Mouse (Mus musculus) heart, postnatal 4 days (tissue): ENCODE data around the gene Piwil4. TPM values are rescaled to one million over a fixed set of nuclear protein-coding genes. Genes with fewer than 3 reads are reported as not detected.
A peak's percentile ranks its signal among the peaks of the same experiment; 100 is the strongest.

Source experiments
- DNase-seq: peaks from one replicate; pipeline ENCODE4 v3.0.0; 2021
- total RNA-seq, 2 experiments: library from RNA; stranded (reverse); gene quantifications; 2 replicates each; pipeline ENCODE4 v1.2.3; 2021

Piwil4 gene
- total RNA-seq, 2 experiments from 2014 or later = not detected

GRCm38 (mm10) chr9:14666071-14666470 is 74.5 kb downstream of the Piwil4 start:
- DNase-seq = no peak

GRCm38 (mm10) chr9:14663591-14663990 is 76.9 kb downstream of the Piwil4 start:
- DNase-seq = no peak

DNA sequence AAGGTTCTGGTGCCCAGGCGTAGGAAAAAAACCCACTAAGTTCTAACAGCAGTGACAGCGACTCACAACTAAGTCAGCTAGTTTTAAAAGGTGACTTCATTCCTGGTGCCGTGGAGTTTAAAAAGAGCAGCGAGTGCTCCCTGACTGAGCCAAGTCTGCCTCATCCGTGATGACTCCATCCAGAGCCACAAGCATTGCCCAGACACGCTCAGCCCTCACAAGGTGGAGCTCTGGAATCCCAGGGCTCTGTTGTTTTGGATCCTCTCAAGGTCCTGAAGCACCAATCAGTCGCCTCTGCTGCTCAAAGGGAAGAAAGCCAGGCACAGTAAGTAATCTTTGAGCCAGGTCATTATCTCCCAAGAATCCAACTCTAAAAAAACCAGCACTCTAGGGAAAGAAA is 77.7 kb downstream of the Piwil4 start:
- no peak for DNase-seq

- DNase-seq = no peak
These were observed 78.4 kb downstream of the Piwil4 start for GRCm38 (mm10) chr9:14662138-14662537.

GRCm38 (mm10) chr9:14657926-14658325 is 82.6 kb downstream of the Piwil4 start:
- no peak for DNase-seq

DNA sequence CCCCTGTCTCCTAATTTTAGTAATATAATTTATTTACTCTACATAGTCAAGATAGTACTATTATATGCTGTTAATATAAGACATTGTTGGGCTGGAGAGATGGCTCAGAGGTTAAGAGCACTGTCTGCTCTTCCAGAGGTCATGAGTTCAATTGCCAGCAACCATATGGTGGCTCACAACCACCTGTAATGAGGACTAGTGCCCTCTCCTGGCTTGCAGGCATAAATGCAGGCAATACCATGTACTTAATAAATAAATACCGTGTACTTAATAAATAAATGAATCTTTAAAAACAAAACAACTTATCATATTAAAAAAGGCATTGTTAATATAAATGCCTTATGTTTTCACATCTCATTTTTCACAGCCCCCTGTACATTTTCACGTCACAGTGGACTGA is 86.5 kb downstream of the Piwil4 start:
- no peak for DNase-seq

DNA sequence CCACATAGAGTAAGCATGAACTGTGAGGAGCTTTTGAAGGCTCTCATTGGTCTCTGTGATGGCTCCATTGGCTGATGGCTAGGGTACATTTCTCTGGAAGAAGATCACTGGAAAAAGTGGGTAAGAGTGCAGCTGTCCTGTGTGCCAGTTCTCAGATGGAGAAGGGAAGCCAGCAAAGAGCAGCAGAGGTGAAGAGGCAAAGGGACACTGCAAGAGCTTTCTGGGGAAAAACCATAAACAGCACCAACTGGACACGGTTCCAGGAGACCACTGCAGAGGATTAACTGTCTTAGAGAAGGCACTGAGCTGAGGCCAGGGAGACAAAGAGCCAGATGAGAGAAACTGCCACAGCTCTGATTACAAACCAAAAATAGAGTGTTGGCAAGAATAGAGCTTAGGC is 87.8 kb downstream of the Piwil4 start:
- DNase-seq = no peak

- peak; percentile 21 for DNase-seq
These were observed 92.7 kb downstream of the Piwil4 start for GRCm38 (mm10) chr9:14647849-14648248.

DNA sequence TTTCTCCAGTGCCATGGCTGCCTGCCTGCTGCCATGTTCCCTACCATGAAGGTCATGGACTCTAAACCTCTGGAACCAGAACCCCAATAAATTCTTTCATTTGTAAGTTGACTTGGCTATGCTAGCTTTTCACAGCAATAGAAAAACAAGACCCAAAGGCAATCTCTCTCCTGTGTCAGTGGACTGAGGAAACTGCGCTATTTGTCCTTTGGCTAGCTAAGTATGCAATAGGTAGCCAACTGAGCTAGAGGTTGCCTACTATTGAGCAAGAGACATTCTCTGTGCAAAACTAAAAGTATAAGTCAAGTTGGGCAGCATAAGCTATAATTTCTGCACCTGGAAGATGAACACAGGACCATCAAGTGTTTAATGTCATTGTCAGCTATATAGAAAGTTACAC is 93.9 kb downstream of the Piwil4 start:
- no peak for DNase-seq

Other genes starting within 250 kb of the Piwil4 start
- gene Kdm4d, start 240.3 kb downstream of the Piwil4 start, total RNA-seq = under 1 TPM in 1 of 2 experiments, not detected in 1; 0.09 TPM
- 10 to 100 TPM; 81.9 to 87.7 TPM for gene Cwc15, start 240.1 kb downstream of the Piwil4 start, total RNA-seq
- 10 to 100 TPM; 60.5 TPM for gene Amotl1, start 95.7 kb downstream of the Piwil4 start, total RNA-seq
- gene Fut4, start 11.7 kb upstream of the Piwil4 start, total RNA-seq = under 1 TPM; 0.91 to 0.95 TPM
- not detected for gene 1700012B09Rik, start 30.3 kb upstream of the Piwil4 start, total RNA-seq
- gene Mre11a, start 43.9 kb upstream of the Piwil4 start, total RNA-seq = 10 to 100 TPM; 16.6 to 21.9 TPM
- gene Ankrd49, start 44.1 kb upstream of the Piwil4 start, total RNA-seq = 10 to 100 TPM; 11.3 to 12.7 TPM
- gene Gpr83, start 119.5 kb upstream of the Piwil4 start, total RNA-seq = not detected
- not detected for gene Izumo1r, start 163.2 kb upstream of the Piwil4 start, total RNA-seq